Mouse (Mus musculus): Measurements from ENCODE around the gene Dagla. TPM values are rescaled to one million over a fixed set of nuclear protein-coding genes. Genes with fewer than 3 reads are reported as not detected.
A peak's percentile ranks its signal among the peaks of the same experiment; 100 is the strongest.

Gene Dagla
- total RNA-seq, 2 experiments from 2014 or later: 8.3 TPM

- no peak for DNase-seq (ENCODE audit: low spot score)
Measured at GRCm38 (mm10) chr19:10239975-10240653, 64.6 kb downstream of the Dagla start.

GRCm38 (mm10) chr19:10239419-10239818 lies 65.3 kb downstream of the Dagla start:
- DNase-seq (ENCODE audit: low spot score): no peak

GRCm38 (mm10) chr19:10238477-10238876 lies 66.2 kb downstream of the Dagla start:
- no peak for DNase-seq (ENCODE audit: low spot score)

- DNase-seq (ENCODE audit: low spot score): no peak
Measured at GRCm38 (mm10) chr19:10235784-10236565, 68.7 kb downstream of the Dagla start.

GRCm38 (mm10) chr19:10232327-10233017 lies 72.2 kb downstream of the Dagla start:
- no peak for DNase-seq (ENCODE audit: low spot score)

GRCm38 (mm10) chr19:10231871-10232270 lies 72.8 kb downstream of the Dagla start:
- DNase-seq (ENCODE audit: low spot score): no peak

- no peak for DNase-seq (ENCODE audit: low spot score)
Measured at GRCm38 (mm10) chr19:10231016-10231415, 73.7 kb downstream of the Dagla start.

- DNase-seq (ENCODE audit: low spot score): no peak
Measured at GRCm38 (mm10) chr19:10225767-10226166, 78.9 kb downstream of the Dagla start.

- DNase-seq (ENCODE audit: low spot score): no peak
Measured at GRCm38 (mm10) chr19:10224637-10225453, 79.8 kb downstream of the Dagla start.

- no peak for DNase-seq (ENCODE audit: low spot score)
Measured at GRCm38 (mm10) chr19:10223561-10223960, 81.1 kb downstream of the Dagla start.

GRCm38 (mm10) chr19:10222656-10223055 lies 82.0 kb downstream of the Dagla start:
- no peak for DNase-seq (ENCODE audit: low spot score)

GRCm38 (mm10) chr19:10221585-10221984 lies 83.1 kb downstream of the Dagla start:
- DNase-seq (ENCODE audit: low spot score): no peak

GRCm38 (mm10) chr19:10219593-10219992 lies 85.1 kb downstream of the Dagla start:
- no peak for DNase-seq (ENCODE audit: low spot score)

- peak; percentile 43 for DNase-seq (ENCODE audit: low spot score)
Measured at GRCm38 (mm10) chr19:10219108-10219507, 85.6 kb downstream of the Dagla start.

- DNase-seq (ENCODE audit: low spot score): no peak
Measured at GRCm38 (mm10) chr19:10216101-10216500, 88.6 kb downstream of the Dagla start.

- no peak for DNase-seq (ENCODE audit: low spot score)
Measured at GRCm38 (mm10) chr19:10213796-10214471, 90.7 kb downstream of the Dagla start.

GRCm38 (mm10) chr19:10210885-10211284 lies 93.8 kb downstream of the Dagla start:
- DNase-seq (ENCODE audit: low spot score): no peak

- no peak for DNase-seq (ENCODE audit: low spot score)
Measured at GRCm38 (mm10) chr19:10208851-10209250, 95.8 kb downstream of the Dagla start.

- no peak for DNase-seq (ENCODE audit: low spot score)
Measured at GRCm38 (mm10) chr19:10205051-10205450, 99.6 kb downstream of the Dagla start.

- DNase-seq (ENCODE audit: low spot score): peak; percentile 28
Measured at GRCm38 (mm10) chr19:10204616-10205001, 100.1 kb downstream of the Dagla start.
